Mouse (Mus musculus) liver, embryonic 14.5 days (tissue): Measurements from ENCODE around the gene Tbcel.

Experiments used
- CTCF ChIP-seq: IDR thresholded peaks from 2 replicates; pipeline ENCODE4 v1.5.1; 2016; ENCODE audit warnings: antibody characterized with exemption, low read depth, control low read depth
- EP300 ChIP-seq: IDR thresholded peaks from 2 replicates; pipeline ENCODE4 v1.6.1; 2016; ENCODE audit warnings: antibody characterized with exemption, low read depth

DNA sequence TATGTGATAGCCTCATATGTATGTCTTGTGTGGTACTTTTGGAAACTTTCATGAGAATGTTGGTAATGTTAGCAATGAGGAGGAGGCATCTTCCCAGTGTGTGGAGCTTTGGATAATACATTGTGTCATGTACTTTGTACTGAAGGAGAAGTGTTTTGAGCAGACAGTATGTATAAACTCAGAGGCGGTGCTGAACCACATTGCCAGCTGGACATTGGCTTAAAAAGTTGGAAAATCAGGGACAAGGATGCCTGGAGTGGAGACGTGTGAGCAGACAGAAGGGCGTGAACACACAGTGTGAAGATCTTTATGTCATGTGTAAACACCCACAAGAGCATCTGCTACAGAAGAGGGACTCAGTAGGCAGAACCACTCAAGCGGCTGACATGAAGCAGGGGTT, 101.9 kb downstream of the Tbcel start:
- no peak for TF ChIP-seq EP300
- TF ChIP-seq CTCF = no peak
